Mouse (Mus musculus): ENCODE data around the gene Dpp9. TPM values are rescaled to one million over a fixed set of nuclear protein-coding genes. Genes with fewer than 3 reads are reported as not detected.
A peak's percentile ranks its signal among the peaks of the same experiment; 100 is the strongest.

Gene Dpp9
- total and polyA plus RNA-seq, 2 experiments: 10.7 to 55.4 TPM

GRCm38 (mm10) chr17:56202476-56202875 lies 16.2 kb downstream of the Dpp9 start:
- TF ChIP-seq POLR2A (IDR thresholded peaks at IDR 0.05; ENCODE audit: extremely low read depth, insufficient read depth, low read length) (no peak), CTCF (IDR thresholded peaks at IDR 0.05; ENCODE audit: low read depth, low read length) (no peak)
- Histone ChIP-seq H3K9ac (ENCODE audit: low read depth, low read length) (no peak overlapping the region), H3K79me2 (ENCODE audit: control insufficient read depth, insufficient read depth, low read length) (no peaks in the 10 kb centered on the region; the same call in 1 of the 2 replicates), H3K27me3 (ENCODE audit: control insufficient read depth, insufficient read depth, low read length) (no peaks in the 10 kb centered on the region), H3K27ac (replicated peaks; ENCODE audit: insufficient read depth, low read depth, low read length) (no peak overlapping the region), H3K36me3 (ENCODE audit: control insufficient read depth, insufficient read depth, low read length) (peaks cover 12% of the 10 kb centered on the region; the same call in 1 of the 2 replicates), H3K4me1 (ENCODE audit: control insufficient read depth, insufficient read depth, low read length) (peaks cover 12% of the 10 kb centered on the region), H3K4me3 (ENCODE audit: insufficient read depth, low read depth, low read length) (no peak overlapping the region)
- WGBS: 96% methylated on average over 8 of the region's 8 CpGs
- DNase-seq (ENCODE audit: extremely low read depth, low read depth, low spot score): no peak

- TF ChIP-seq POLR2A (IDR thresholded peaks at IDR 0.05; ENCODE audit: extremely low read depth, insufficient read depth, low read length) (no peak), CTCF (IDR thresholded peaks at IDR 0.05; ENCODE audit: low read depth, low read length) (peak; percentile 42)
- H3K79me2 ChIP-seq (ENCODE audit: control insufficient read depth, insufficient read depth, low read length): no peaks in the 10 kb centered on the region; the same call in 1 of the 2 replicates
- no peak overlapping the region for H3K4me3 ChIP-seq (ENCODE audit: insufficient read depth, low read depth, low read length)
- DNase-seq (ENCODE audit: extremely low read depth, low read depth, low spot score): no peak
- peaks cover 4% of the 10 kb centered on the region; the same call in 1 of the 2 replicates for H3K4me1 ChIP-seq (ENCODE audit: control insufficient read depth, insufficient read depth, low read length)
- H3K27me3 ChIP-seq (ENCODE audit: control insufficient read depth, insufficient read depth, low read length): no peaks in the 10 kb centered on the region
- H3K27ac ChIP-seq (replicated peaks; ENCODE audit: insufficient read depth, low read depth, low read length): no peak overlapping the region
- H3K9ac ChIP-seq (ENCODE audit: low read depth, low read length): no peak overlapping the region
- peaks cover 14% of the 10 kb centered on the region; the same call in 1 of the 2 replicates for H3K36me3 ChIP-seq (ENCODE audit: control insufficient read depth, insufficient read depth, low read length)
- WGBS: 79% methylated on average over 3 of the region's 3 CpGs
Measured at GRCm38 (mm10) chr17:56201642-56202041, 17.1 kb downstream of the Dpp9 start.

- H3K27ac ChIP-seq (replicated peaks; ENCODE audit: insufficient read depth, low read depth, low read length): no peak overlapping the region
- H3K79me2 ChIP-seq (ENCODE audit: control insufficient read depth, insufficient read depth, low read length): no peaks in the 10 kb centered on the region; the same call in 1 of the 2 replicates
- H3K36me3 ChIP-seq (ENCODE audit: control insufficient read depth, insufficient read depth, low read length): peaks cover 14% of the 10 kb centered on the region; the same call in 1 of the 2 replicates
- no peak for TF ChIP-seq POLR2A (IDR thresholded peaks at IDR 0.05; ENCODE audit: extremely low read depth, insufficient read depth, low read length)
- peak; percentile 55 for TF ChIP-seq CTCF (IDR thresholded peaks at IDR 0.05; ENCODE audit: low read depth, low read length)
- DNase-seq (ENCODE audit: extremely low read depth, low read depth, low spot score): no peak
- 92% methylated on average over 9 of the region's 9 CpGs for WGBS
- no peaks in the 10 kb centered on the region for H3K27me3 ChIP-seq (ENCODE audit: control insufficient read depth, insufficient read depth, low read length)
- H3K4me3 ChIP-seq (ENCODE audit: insufficient read depth, low read depth, low read length): no peak overlapping the region
- no peaks in the 10 kb centered on the region for H3K4me1 ChIP-seq (ENCODE audit: control insufficient read depth, insufficient read depth, low read length)
- no peak overlapping the region for H3K9ac ChIP-seq (ENCODE audit: low read depth, low read length)
Measured at GRCm38 (mm10) chr17:56200586-56200985, 18.1 kb downstream of the Dpp9 start.

GRCm38 (mm10) chr17:56196860-56197259 lies 21.8 kb downstream of the Dpp9 start:
- H3K27me3 ChIP-seq (ENCODE audit: control insufficient read depth, insufficient read depth, low read length): no peaks in the 10 kb centered on the region
- WGBS: 89% methylated on average over 2 of the region's 2 CpGs
- peaks cover 13% of the 10 kb centered on the region; the same call in 1 of the 2 replicates for H3K36me3 ChIP-seq (ENCODE audit: control insufficient read depth, insufficient read depth, low read length)

GRCm38 (mm10) chr17:56194765-56195164 lies 23.9 kb downstream of the Dpp9 start:
- Histone ChIP-seq H3K36me3 (ENCODE audit: control insufficient read depth, insufficient read depth, low read length) (peaks cover 13% of the 10 kb centered on the region; the same call in 1 of the 2 replicates), H3K27me3 (ENCODE audit: control insufficient read depth, insufficient read depth, low read length) (no peaks in the 10 kb centered on the region), H3K27ac (replicated peaks; ENCODE audit: insufficient read depth, low read depth, low read length) (no peak overlapping the region), H3K4me3 (ENCODE audit: insufficient read depth, low read depth, low read length) (no peak overlapping the region), H3K9ac (ENCODE audit: low read depth, low read length) (no peak overlapping the region), H3K4me1 (ENCODE audit: control insufficient read depth, insufficient read depth, low read length) (no peaks in the 10 kb centered on the region), H3K79me2 (ENCODE audit: control insufficient read depth, insufficient read depth, low read length) (no peaks in the 10 kb centered on the region)
- DNase-seq (ENCODE audit: extremely low read depth, low read depth, low spot score): peak; percentile 79
- 50% methylated on average over 13 of the region's 13 CpGs for WGBS
- TF ChIP-seq CTCF (IDR thresholded peaks at IDR 0.05; ENCODE audit: low read depth, low read length) (no peak), POLR2A (IDR thresholded peaks at IDR 0.05; ENCODE audit: extremely low read depth, insufficient read depth, low read length) (no peak)

More at GRCm38 (mm10) chr17:56196860-56197259, 21.8 kb downstream of the Dpp9 start:
- Histone ChIP-seq H3K4me1 (ENCODE audit: control insufficient read depth, insufficient read depth, low read length) (no peaks in the 10 kb centered on the region), H3K9ac (ENCODE audit: low read depth, low read length) (no peak overlapping the region), H3K4me3 (ENCODE audit: insufficient read depth, low read depth, low read length) (no peak overlapping the region), H3K79me2 (ENCODE audit: control insufficient read depth, insufficient read depth, low read length) (no peaks in the 10 kb centered on the region), H3K27ac (replicated peaks; ENCODE audit: insufficient read depth, low read depth, low read length) (no peak overlapping the region)
- TF ChIP-seq CTCF (IDR thresholded peaks at IDR 0.05; ENCODE audit: low read depth, low read length) (peak; percentile 71), POLR2A (IDR thresholded peaks at IDR 0.05; ENCODE audit: extremely low read depth, insufficient read depth, low read length) (no peak)
- no peak for DNase-seq (ENCODE audit: extremely low read depth, low read depth, low spot score)

GRCm38 (mm10) chr17:56194357-56194756 lies 24.3 kb downstream of the Dpp9 start:
- TF ChIP-seq POLR2A (IDR thresholded peaks at IDR 0.05; ENCODE audit: extremely low read depth, insufficient read depth, low read length): no peak
- TF ChIP-seq CTCF (IDR thresholded peaks at IDR 0.05; ENCODE audit: low read depth, low read length): no peak
- Histone ChIP-seq H3K27me3 (ENCODE audit: control insufficient read depth, insufficient read depth, low read length) (no peaks in the 10 kb centered on the region), H3K27ac (replicated peaks; ENCODE audit: insufficient read depth, low read depth, low read length) (no peak overlapping the region), H3K79me2 (ENCODE audit: control insufficient read depth, insufficient read depth, low read length) (no peaks in the 10 kb centered on the region), H3K4me1 (ENCODE audit: control insufficient read depth, insufficient read depth, low read length) (no peaks in the 10 kb centered on the region), H3K9ac (ENCODE audit: low read depth, low read length) (no peak overlapping the region), H3K36me3 (ENCODE audit: control insufficient read depth, insufficient read depth, low read length) (peaks cover 13% of the 10 kb centered on the region; the same call in 1 of the 2 replicates), H3K4me3 (ENCODE audit: insufficient read depth, low read depth, low read length) (no peak overlapping the region)
- WGBS: 93% methylated on average over 12 of the region's 12 CpGs
- no peak for DNase-seq (ENCODE audit: extremely low read depth, low read depth, low spot score)

Measured in liver, adult 2 months (tissue).